Mouse (Mus musculus) neural tube, embryonic 12.5 days (tissue): ENCODE data around the gene Gm21876. TPM values are rescaled to one million over a fixed set of nuclear protein-coding genes. Genes with fewer than 3 reads are reported as not detected.
"Not testable (repeated sequence)": the region's sequence is repeated elsewhere in the genome, so short reads cannot be mapped to it uniquely, and the experiment has no call there.

Experiments used
- ATAC-seq: fragments of 200-750 bp; cut with Nextera tagmentation; 2 replicates; pipeline ENCODE4 v1.8.0; 2017; ENCODE audit warnings: low read depth, mild to moderate bottlenecking, moderate TSS enrichment, moderate library complexity; ENCODE audit not compliant: low FRiP score
- H3K27ac ChIP-seq: fragments of 300-500 bp; sonication (generic); 2 replicates; pipeline ENCODE4 v1.5.1; 2016
- H3K27me3 ChIP-seq: fragments of 300-500 bp; sonication (generic); replicated peaks from 2 replicates; pipeline ENCODE4 v1.6.1; 2016; ENCODE audit warnings: mild to moderate bottlenecking
- H3K36me3 ChIP-seq: fragments of 300-500 bp; sonication (generic); 2 replicates; pipeline ENCODE4 v1.6.1; 2016; ENCODE audit warnings: mild to moderate bottlenecking
- H3K4me1 ChIP-seq: fragments of 300-500 bp; sonication (generic); 2 replicates; pipeline ENCODE4 v1.6.1; 2016
- H3K4me2 ChIP-seq: fragments of 300-500 bp; sonication (generic); replicated peaks from 2 replicates; pipeline ENCODE4 v1.6.1; 2016; ENCODE audit warnings: mild to moderate bottlenecking
- H3K4me3 ChIP-seq: fragments of 300-500 bp; sonication (generic); 2 replicates; pipeline ENCODE4 v1.5.1; 2016
- H3K9ac ChIP-seq: fragments of 300-500 bp; sonication (generic); 2 replicates; pipeline ENCODE4 v1.6.1; 2016; ENCODE audit warnings: mild to moderate bottlenecking
- H3K9me3 ChIP-seq: fragments of 300-500 bp; sonication (generic); 2 replicates; pipeline ENCODE4 v1.6.1; 2016; ENCODE audit warnings: mild to moderate bottlenecking
- WGBS: fragments of 180-500 bp; shearing (Covaris S2); methylation state at CpG from one replicate; pipeline ENCODE4 v1.1.7; 2016; 5-methylcytosine and 5-hydroxymethylcytosine counted together
- polyA plus RNA-seq: library from polyadenylated mRNA; unstranded; fragments of >200 nt; fragmentation: Nextera tagmentation; extraction: Ambion mirVana; gene quantifications from 2 replicates; pipeline ENCODE4 v1.2.1, GENCODE M21; 2016

The Gm21876 gene
- not detected in 2 replicates for polyA plus RNA-seq

- no peaks in the 10 kb centered on the region for H3K9me3 ChIP-seq
- H3K9ac ChIP-seq: no peak within 1 kb of the TSS
- no peak within 1 kb of the TSS for H3K4me3 ChIP-seq
- no peaks in the 10 kb centered on the region for H3K4me1 ChIP-seq
- H3K36me3 ChIP-seq: no peaks in the 10 kb centered on the region
- no peak within 1 kb of the TSS for H3K27ac ChIP-seq
- no peak within 1 kb of the TSS for H3K4me2 ChIP-seq
- WGBS: 74% methylated on average over 3 of the region's 3 CpGs
- no peak for ATAC-seq
- H3K27me3 ChIP-seq: no peaks in the 10 kb centered on the region
These were observed at the start of gene Gm21876 for GRCm38 (mm10) chrX:21175553-21175952. Gene Gm21876, minus strand, starts transcription at chrX:21175653.

GRCm38 (mm10) chrX:21220422-21220821, 45.0 kb upstream of the Gm21876 start:
- WGBS: 69% methylated on average over 3 of the region's 3 CpGs
- Histone ChIP-seq H3K4me2 (no peak overlapping the region), H3K4me3 (no peak overlapping the region), H3K36me3 (no peaks in the 10 kb centered on the region), H3K9me3 (no peaks in the 10 kb centered on the region), H3K27me3 (no peaks in the 10 kb centered on the region), H3K9ac (no peak overlapping the region), H3K4me1 (no peaks in the 10 kb centered on the region), H3K27ac (no peak overlapping the region)
- no peak for ATAC-seq

- not testable (repeated sequence) for ATAC-seq, H3K27me3 ChIP-seq, H3K4me3 ChIP-seq, H3K9ac ChIP-seq, H3K9me3 ChIP-seq, H3K36me3 ChIP-seq, H3K27ac ChIP-seq, H3K4me1 ChIP-seq, H3K4me2 ChIP-seq
- WGBS: 92% methylated on average over 25 of the region's 25 CpGs
These were observed 28.8 kb downstream of the Gm21876 start for GRCm38 (mm10) chrX:21146675-21147074.

Other genes starting within 250 kb of the Gm21876 start
- gene Cfp, start 244.1 kb downstream of the Gm21876 start, polyA plus RNA-seq: 3.3 and 5.8 TPM in 2 replicates
- 15.0 and 15.9 TPM in 2 replicates for gene Elk1, start 225.0 kb downstream of the Gm21876 start, polyA plus RNA-seq
- gene Uxt, start 213.6 kb downstream of the Gm21876 start, polyA plus RNA-seq: 54.2 and 58.4 TPM in 2 replicates
- gene Zfp182, start 113.3 kb downstream of the Gm21876 start, polyA plus RNA-seq: 7.4 and 8.2 TPM in 2 replicates
- not detected in 2 replicates for gene Spaca5, start 107.2 kb downstream of the Gm21876 start, polyA plus RNA-seq
- 2.8 and 3.1 TPM in 2 replicates for gene Zfp300, start 86.1 kb downstream of the Gm21876 start, polyA plus RNA-seq
- not detected in 2 replicates for gene Ssxa1, start 59.8 kb downstream of the Gm21876 start, polyA plus RNA-seq